Mouse (Mus musculus): ENCODE measurements around the gene Zmynd8. TPM values are rescaled to one million over a fixed set of nuclear protein-coding genes. Genes with fewer than 3 reads are reported as not detected.
A peak's percentile ranks its signal among the peaks of the same experiment; 100 is the strongest.

Gene Zmynd8
- total and polyA plus RNA-seq, 2 experiments from 2014 or later: 56.8 to 73.4 TPM

DNA sequence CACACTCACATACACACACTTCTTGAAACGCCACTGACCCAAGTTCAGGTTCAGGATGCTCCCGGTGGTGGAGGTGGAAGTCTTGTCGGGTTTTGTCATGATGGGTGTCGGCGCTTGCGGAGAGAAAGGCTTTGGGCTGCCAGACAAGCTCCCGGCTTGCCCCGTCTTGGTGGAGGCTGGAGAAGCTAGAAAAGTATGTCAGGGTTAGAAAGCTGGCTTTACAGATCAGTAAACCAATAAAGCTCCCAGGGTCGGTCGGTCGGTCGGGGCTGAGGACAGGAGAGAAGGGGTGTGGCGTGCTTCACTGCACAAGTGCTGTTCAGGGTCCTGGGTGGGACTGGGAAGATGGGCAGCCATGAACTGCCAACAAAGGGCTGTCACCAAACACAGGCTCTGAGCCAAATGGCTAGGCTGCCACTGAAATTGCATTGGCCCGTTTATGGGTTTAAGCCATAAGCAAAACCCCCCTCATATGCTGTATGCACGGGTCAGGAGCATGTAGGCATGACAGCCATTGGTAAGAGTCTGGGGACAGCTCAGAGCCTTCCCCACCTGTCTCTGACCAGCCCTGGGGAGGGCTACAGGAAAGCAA lies 78.2 kb downstream of the Zmynd8 start:
- H3K27ac ChIP-seq (ENCODE audit: low read depth, low read length): no peak overlapping the region
- 76% methylated on average over 15 of the region's 15 CpGs for WGBS
- no peak overlapping the region for H3K9ac ChIP-seq (replicated peaks; ENCODE audit: low read length, poor library complexity, severe bottlenecking)
- H3K4me2 ChIP-seq (ENCODE audit: low read depth, low read length, poor library complexity, severe bottlenecking): no peak overlapping the region
- H3K4me1 ChIP-seq (ENCODE audit: insufficient read depth, low read length): no peaks in the 10 kb centered on the region
- peaks cover 32% of the 10 kb centered on the region for H3K36me3 ChIP-seq (ENCODE audit: insufficient read depth, low read length)
- ATAC-seq (ENCODE audit: low FRiP score): no peak
- no peaks in the 10 kb centered on the region for H3K9me3 ChIP-seq (ENCODE audit: low read length)
- DNase-seq (ENCODE audit: low spot score): no peak
- H3K4me3 ChIP-seq (ENCODE audit: low read depth, low read length): no peak overlapping the region
- no peaks in the 10 kb centered on the region for H3K27me3 ChIP-seq (ENCODE audit: insufficient read depth, low read length)
- TF ChIP-seq CTCF (IDR thresholded peaks at IDR 0.05): no peak

GRCm38 (mm10) chr2:165820073-165820472 lies 78.7 kb downstream of the Zmynd8 start:
- Histone ChIP-seq H3K4me2 (ENCODE audit: low read depth, low read length, poor library complexity, severe bottlenecking) (no peak overlapping the region), H3K4me1 (ENCODE audit: insufficient read depth, low read length) (no peaks in the 10 kb centered on the region), H3K4me3 (ENCODE audit: low read depth, low read length) (no peak overlapping the region), H3K27me3 (ENCODE audit: insufficient read depth, low read length) (no peaks in the 10 kb centered on the region), H3K27ac (ENCODE audit: low read depth, low read length) (no peak overlapping the region), H3K9ac (replicated peaks; ENCODE audit: low read length, poor library complexity, severe bottlenecking) (no peak overlapping the region), H3K36me3 (ENCODE audit: insufficient read depth, low read length) (peaks cover 29% of the 10 kb centered on the region), H3K9me3 (ENCODE audit: low read length) (no peaks in the 10 kb centered on the region)
- ATAC-seq (ENCODE audit: low FRiP score) (no peak), DNase-seq (ENCODE audit: low spot score) (no peak)
- TF ChIP-seq CTCF (IDR thresholded peaks at IDR 0.05): no peak
- 92% methylated on average over 3 of the region's 3 CpGs for WGBS

GRCm38 (mm10) chr2:165818985-165819948 lies 79.5 kb downstream of the Zmynd8 start:
- H3K4me1 ChIP-seq (ENCODE audit: insufficient read depth, low read length): no peaks in the 10 kb centered on the region
- H3K9me3 ChIP-seq (ENCODE audit: low read length): no peaks in the 10 kb centered on the region
- WGBS: 81% methylated on average over 10 of the region's 10 CpGs
- peak; percentile 49 for ATAC-seq (ENCODE audit: low FRiP score)
- no peaks in the 10 kb centered on the region for H3K27me3 ChIP-seq (ENCODE audit: insufficient read depth, low read length)
- peak; percentile 95 for TF ChIP-seq CTCF (IDR thresholded peaks at IDR 0.05)
- no peak overlapping the region for H3K4me3 ChIP-seq (ENCODE audit: low read depth, low read length)
- no peak overlapping the region; the same call in 1 of the 2 replicates for H3K27ac ChIP-seq (ENCODE audit: low read depth, low read length)
- peaks cover 35% of the 10 kb centered on the region for H3K36me3 ChIP-seq (ENCODE audit: insufficient read depth, low read length)
- peak; percentile 86 for DNase-seq (ENCODE audit: low spot score)
- H3K4me2 ChIP-seq (ENCODE audit: low read depth, low read length, poor library complexity, severe bottlenecking): no peak overlapping the region
- H3K9ac ChIP-seq (replicated peaks; ENCODE audit: low read length, poor library complexity, severe bottlenecking): no peak overlapping the region

DNA sequence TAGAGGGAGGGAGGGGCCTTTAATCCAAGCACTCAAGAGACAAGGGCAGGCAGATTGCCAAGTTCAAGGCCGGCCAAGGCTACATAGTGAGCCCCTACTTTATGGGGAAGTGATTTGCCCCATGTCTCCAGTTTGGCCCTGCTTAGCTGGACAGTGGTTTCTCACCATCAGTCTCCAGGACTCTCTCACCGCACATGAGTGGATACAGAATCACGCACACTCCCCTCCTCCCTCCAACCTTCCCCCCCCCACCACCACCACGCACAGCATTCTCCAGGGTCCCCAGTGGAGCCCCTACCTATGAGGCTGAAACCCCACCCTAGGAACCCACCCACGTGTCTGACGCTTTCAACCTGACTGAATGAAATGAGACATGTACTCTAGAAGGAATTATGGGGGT lies 80.2 kb downstream of the Zmynd8 start:
- no peak for TF ChIP-seq CTCF (IDR thresholded peaks at IDR 0.05)
- H3K9me3 ChIP-seq (ENCODE audit: low read length): no peaks in the 10 kb centered on the region
- DNase-seq (ENCODE audit: low spot score): no peak
- H3K36me3 ChIP-seq (ENCODE audit: insufficient read depth, low read length): peaks cover 40% of the 10 kb centered on the region
- H3K4me3 ChIP-seq (ENCODE audit: low read depth, low read length): no peak overlapping the region
- 85% methylated on average over 6 of the region's 6 CpGs for WGBS
- no peak overlapping the region for H3K4me2 ChIP-seq (ENCODE audit: low read depth, low read length, poor library complexity, severe bottlenecking)
- no peaks in the 10 kb centered on the region for H3K4me1 ChIP-seq (ENCODE audit: insufficient read depth, low read length)
- H3K9ac ChIP-seq (replicated peaks; ENCODE audit: low read length, poor library complexity, severe bottlenecking): no peak overlapping the region
- H3K27ac ChIP-seq (ENCODE audit: low read depth, low read length): no peak overlapping the region
- H3K27me3 ChIP-seq (ENCODE audit: insufficient read depth, low read length): no peaks in the 10 kb centered on the region
- no peak for ATAC-seq (ENCODE audit: low FRiP score)

DNA sequence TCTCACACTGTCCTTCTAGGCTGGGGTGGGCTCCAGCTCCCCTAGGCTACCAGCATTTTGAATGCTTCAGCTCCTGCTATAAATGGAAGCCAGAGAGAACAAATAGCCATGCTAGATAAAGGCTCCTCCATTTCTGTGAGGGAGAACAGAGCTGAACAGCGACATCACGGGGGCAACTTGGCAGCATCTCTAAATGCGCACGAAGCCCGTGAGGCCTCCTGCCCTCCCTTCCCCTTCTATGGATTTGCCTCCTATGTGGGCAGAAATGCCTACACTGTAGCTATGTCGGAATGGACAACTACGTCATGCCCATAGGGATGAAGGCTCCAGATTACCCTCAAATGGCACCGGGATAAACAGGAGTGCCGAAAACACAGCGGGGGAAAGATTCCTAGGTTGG lies 81.4 kb downstream of the Zmynd8 start:
- no peak for TF ChIP-seq CTCF (IDR thresholded peaks at IDR 0.05)
- Histone ChIP-seq H3K9me3 (ENCODE audit: low read length) (no peaks in the 10 kb centered on the region), H3K4me2 (ENCODE audit: low read depth, low read length, poor library complexity, severe bottlenecking) (no peak overlapping the region), H3K4me1 (ENCODE audit: insufficient read depth, low read length) (no peaks in the 10 kb centered on the region), H3K9ac (replicated peaks; ENCODE audit: low read length, poor library complexity, severe bottlenecking) (no peak overlapping the region; the same call in 1 of the 2 replicates), H3K4me3 (ENCODE audit: low read depth, low read length) (no peak overlapping the region), H3K27ac (ENCODE audit: low read depth, low read length) (peak overlapping the region; percentile 43; the same call in 1 of the 2 replicates), H3K36me3 (ENCODE audit: insufficient read depth, low read length) (peaks cover 42% of the 10 kb centered on the region), H3K27me3 (ENCODE audit: insufficient read depth, low read length) (no peaks in the 10 kb centered on the region)
- WGBS: 78% methylated on average over 10 of the region's 10 CpGs
- DNase-seq (ENCODE audit: low spot score): no peak
- ATAC-seq (ENCODE audit: low FRiP score): no peak
